Mouse (Mus musculus): ENCODE measurements around the gene Mndal. TPM values are rescaled to one million over a fixed set of nuclear protein-coding genes. Genes with fewer than 3 reads are reported as not detected.
A peak's percentile ranks its signal among the peaks of the same experiment; 100 is the strongest.
"Not testable (repeated sequence)": the region's sequence is repeated elsewhere in the genome, so short reads cannot be mapped to it uniquely, and the experiment has no call there.

Gene Mndal
- polyA plus RNA-seq, 1 experiment from 2014 or later: 1.4 TPM

DNA sequence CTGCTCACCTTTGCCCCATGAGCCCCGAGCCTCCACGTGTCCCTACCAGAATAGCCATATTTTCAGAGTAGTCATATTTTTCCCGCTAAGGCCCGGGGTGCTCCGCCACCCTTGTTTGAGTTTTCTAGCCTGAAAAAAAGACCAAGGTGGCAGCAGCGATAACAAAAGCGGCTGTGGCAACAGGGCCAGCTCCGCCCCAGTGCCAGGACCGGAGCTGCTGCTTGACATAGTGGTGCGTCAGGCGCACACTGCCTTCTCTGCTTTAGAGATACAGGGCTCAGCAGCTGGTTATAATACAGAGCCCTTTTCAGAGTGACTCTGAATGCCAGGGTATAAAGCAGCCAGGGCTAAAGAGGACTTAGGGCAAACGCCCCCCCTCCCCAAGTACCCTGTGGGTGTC, 75.8 kb downstream of the Mndal start:
- no peak for DNase-seq
- H3K4me1 ChIP-seq (ENCODE audit: insufficient read depth): no peaks in the 10 kb centered on the region
- 80% methylated on average over 12 of the region's 12 CpGs for WGBS
- H3K9ac ChIP-seq: no peak overlapping the region
- no peak overlapping the region for H3K4me3 ChIP-seq (ENCODE audit: low read depth, low read length)
- H3K27ac ChIP-seq (ENCODE audit: low read depth): no peak overlapping the region
- H3K36me3 ChIP-seq (ENCODE audit: insufficient read depth): no peaks in the 10 kb centered on the region
- H3K27me3 ChIP-seq (ENCODE audit: insufficient read depth, low read length): no peaks in the 10 kb centered on the region
- H3K9me3 ChIP-seq (ENCODE audit: low read depth, low read length): no peaks in the 10 kb centered on the region
- no peak overlapping the region for H3K4me2 ChIP-seq
- no peak for ATAC-seq (ENCODE audit: insufficient read depth)
- TF ChIP-seq CTCF (IDR thresholded peaks at IDR 0.05; ENCODE audit: low read depth): no peak

DNA sequence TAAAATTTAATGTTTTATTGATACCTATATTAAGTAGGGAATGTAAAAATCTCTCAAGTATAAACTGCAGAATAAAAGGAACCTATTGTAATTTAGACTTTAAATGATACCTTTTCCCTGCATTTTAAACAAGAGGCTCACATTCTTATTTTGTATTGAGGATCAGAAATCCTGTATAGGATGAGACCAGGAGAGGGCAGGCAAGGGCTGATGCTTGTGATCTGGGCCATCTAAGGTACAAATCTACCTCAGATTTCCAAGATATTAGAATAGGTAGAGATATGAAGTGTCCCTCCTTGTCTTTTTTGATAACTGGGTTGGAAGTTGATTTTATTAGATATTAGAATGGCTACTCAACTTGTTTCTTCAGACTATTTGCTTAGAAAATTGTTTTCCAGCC, 88.6 kb downstream of the Mndal start:
- H3K27me3 ChIP-seq (ENCODE audit: insufficient read depth, low read length); ATAC-seq (ENCODE audit: insufficient read depth); H3K4me1 ChIP-seq (ENCODE audit: insufficient read depth); H3K36me3 ChIP-seq (ENCODE audit: insufficient read depth); H3K4me3 ChIP-seq (ENCODE audit: low read depth, low read length); H3K27ac ChIP-seq (ENCODE audit: low read depth); H3K4me2 ChIP-seq; H3K9ac ChIP-seq; DNase-seq; H3K9me3 ChIP-seq (ENCODE audit: low read depth, low read length): not testable (repeated sequence)
- 0 out of 2 replicates have a peak, but pooled peaks have one; percentile 6 for TF ChIP-seq CTCF (IDR thresholded peaks at IDR 0.05; ENCODE audit: low read depth)

DNA sequence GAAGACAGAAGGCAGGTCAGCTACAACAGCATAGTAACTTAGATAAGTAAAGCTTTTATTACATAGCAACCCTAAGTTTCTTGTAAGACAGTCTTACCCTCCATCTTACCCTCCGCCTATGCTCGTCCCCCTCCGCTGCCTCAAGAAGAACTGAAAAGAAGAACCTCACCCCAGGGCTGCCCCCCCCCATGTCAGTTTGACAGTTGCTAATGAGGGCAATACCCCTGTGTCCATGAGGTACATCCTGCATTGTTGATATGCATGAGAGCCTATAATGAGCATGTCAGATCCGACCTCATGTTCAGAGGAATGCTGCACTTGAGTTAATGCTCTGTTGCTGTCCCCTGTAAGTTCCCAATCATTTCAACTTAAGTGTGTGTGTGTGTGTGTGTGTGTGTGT, 89.4 kb downstream of the Mndal start:
- H3K27ac ChIP-seq (ENCODE audit: low read depth); H3K4me3 ChIP-seq (ENCODE audit: low read depth, low read length); H3K4me1 ChIP-seq (ENCODE audit: insufficient read depth); DNase-seq; H3K9ac ChIP-seq; H3K9me3 ChIP-seq (ENCODE audit: low read depth, low read length); H3K4me2 ChIP-seq; H3K36me3 ChIP-seq (ENCODE audit: insufficient read depth); ATAC-seq (ENCODE audit: insufficient read depth); H3K27me3 ChIP-seq (ENCODE audit: insufficient read depth, low read length): not testable (repeated sequence)
- 67% methylated on average over 4 of the region's 4 CpGs for WGBS

DNA sequence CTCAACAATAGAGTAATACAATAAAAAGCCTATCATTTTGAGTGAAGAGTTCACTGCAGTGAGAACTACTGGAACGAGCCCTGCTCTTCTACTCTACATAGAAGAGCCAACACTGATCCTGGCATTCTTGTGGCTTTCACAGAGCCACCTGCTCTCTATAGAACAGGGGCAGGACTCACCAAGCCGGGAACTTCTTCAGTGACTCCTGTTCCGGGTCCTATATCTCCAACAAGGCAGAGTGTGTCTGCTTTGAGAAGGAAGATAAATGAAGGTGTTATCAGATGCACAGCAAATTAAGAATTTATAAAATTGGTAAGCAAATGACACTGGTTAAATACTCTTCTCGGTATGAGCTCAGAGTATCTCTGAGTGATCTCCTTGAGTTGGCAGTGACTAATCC, 96.1 kb downstream of the Mndal start:
- not testable (repeated sequence) for H3K9me3 ChIP-seq (ENCODE audit: low read depth, low read length); H3K27ac ChIP-seq (ENCODE audit: low read depth); DNase-seq; ATAC-seq (ENCODE audit: insufficient read depth); H3K4me1 ChIP-seq (ENCODE audit: insufficient read depth); H3K4me2 ChIP-seq; H3K27me3 ChIP-seq (ENCODE audit: insufficient read depth, low read length); H3K4me3 ChIP-seq (ENCODE audit: low read depth, low read length); H3K9ac ChIP-seq; H3K36me3 ChIP-seq (ENCODE audit: insufficient read depth)
- 64% methylated on average over 4 of the region's 4 CpGs for WGBS

DNA sequence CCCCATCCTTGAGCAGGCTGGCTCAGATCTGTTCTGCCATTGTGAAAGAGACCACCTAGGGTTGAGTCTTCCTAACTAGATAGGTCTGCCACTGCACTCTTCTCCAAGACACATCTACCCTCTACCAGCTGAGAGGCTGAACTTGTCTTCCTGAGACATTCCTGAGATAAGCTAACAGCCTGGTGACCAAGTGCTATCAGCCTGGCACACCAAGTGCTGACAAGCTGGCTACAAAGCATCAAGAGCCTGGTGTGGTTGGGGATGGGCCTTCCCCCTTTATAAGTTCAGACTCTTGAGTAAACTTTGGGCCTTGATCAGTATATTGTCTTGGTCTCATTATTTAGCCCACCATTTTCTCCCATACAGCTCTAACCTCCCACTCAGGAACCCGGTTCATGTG, 97.5 kb downstream of the Mndal start:
- H3K4me2 ChIP-seq: no peak overlapping the region
- no peaks in the 10 kb centered on the region for H3K9me3 ChIP-seq (ENCODE audit: low read depth, low read length)
- DNase-seq (no peak), ATAC-seq (ENCODE audit: insufficient read depth) (no peak)
- H3K27me3 ChIP-seq (ENCODE audit: insufficient read depth, low read length): no peaks in the 10 kb centered on the region
- no peaks in the 10 kb centered on the region for H3K4me1 ChIP-seq (ENCODE audit: insufficient read depth)
- no peak overlapping the region for H3K27ac ChIP-seq (ENCODE audit: low read depth)
- H3K9ac ChIP-seq: no peak overlapping the region
- H3K36me3 ChIP-seq (ENCODE audit: insufficient read depth): no peaks in the 10 kb centered on the region
- H3K4me3 ChIP-seq (ENCODE audit: low read depth, low read length): no peak overlapping the region
- WGBS: 76% methylated on average over 1 of the region's 1 CpGs
- TF ChIP-seq CTCF (IDR thresholded peaks at IDR 0.05; ENCODE audit: low read depth): no peak

DNA sequence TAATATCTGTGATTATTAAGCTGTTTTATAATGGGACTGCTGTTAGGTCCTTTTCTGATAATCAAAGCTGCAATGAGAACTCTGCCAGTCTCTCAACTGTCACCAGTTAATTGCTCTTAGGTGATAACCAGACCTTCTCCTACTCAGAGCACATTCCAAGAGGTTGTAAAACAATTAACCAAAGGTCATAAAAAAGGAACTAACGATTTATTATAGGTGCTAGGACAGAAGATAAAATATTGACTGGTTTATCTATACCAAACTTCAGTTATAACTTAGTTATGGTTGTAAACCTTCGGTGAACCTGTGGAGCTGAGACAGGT, 120.8 kb downstream of the Mndal start:
- H3K4me2 ChIP-seq; H3K4me3 ChIP-seq (ENCODE audit: low read depth, low read length); H3K27me3 ChIP-seq (ENCODE audit: insufficient read depth, low read length); H3K9ac ChIP-seq; H3K9me3 ChIP-seq (ENCODE audit: low read depth, low read length); DNase-seq; H3K4me1 ChIP-seq (ENCODE audit: insufficient read depth); H3K27ac ChIP-seq (ENCODE audit: low read depth); H3K36me3 ChIP-seq (ENCODE audit: insufficient read depth); ATAC-seq (ENCODE audit: insufficient read depth): not testable (repeated sequence)
- 32% methylated on average over 2 of the region's 2 CpGs for WGBS

DNA sequence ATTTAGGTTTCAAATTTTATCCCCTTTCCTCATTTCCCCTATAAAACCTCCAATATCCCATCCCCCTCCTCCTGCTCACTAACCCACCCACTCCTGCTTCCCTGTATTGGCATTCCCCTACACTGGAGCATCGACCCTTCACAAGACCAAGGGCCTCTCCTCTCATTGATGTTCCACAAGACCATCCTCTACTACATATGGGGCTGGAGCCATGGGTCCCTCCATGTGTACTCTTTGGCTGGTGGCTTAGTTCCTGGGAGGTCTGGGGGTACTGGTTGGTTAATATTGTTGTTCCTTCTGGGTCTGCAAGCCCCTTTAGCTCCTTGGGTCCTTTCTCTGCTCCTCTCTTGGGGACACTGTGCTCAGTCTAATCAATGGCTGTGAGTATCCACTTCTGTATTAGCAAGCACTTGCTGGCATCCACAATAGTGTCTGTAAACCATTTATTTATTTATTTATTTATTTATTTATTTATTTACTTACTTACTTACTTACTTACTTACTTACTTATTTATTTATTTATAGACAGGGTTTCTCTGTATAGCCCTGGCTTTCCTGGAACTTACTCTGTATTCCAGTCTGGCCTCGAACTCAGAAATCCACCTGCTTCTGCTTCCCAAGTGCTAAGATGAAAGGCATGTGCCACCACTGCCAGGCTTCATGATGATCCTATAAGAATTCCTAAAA, 121.4 kb downstream of the Mndal start:
- 72% methylated on average over 2 of the region's 2 CpGs for WGBS
- not testable (repeated sequence) for DNase-seq; H3K9me3 ChIP-seq (ENCODE audit: low read depth, low read length); ATAC-seq (ENCODE audit: insufficient read depth); H3K27ac ChIP-seq (ENCODE audit: low read depth); H3K27me3 ChIP-seq (ENCODE audit: insufficient read depth, low read length); H3K4me1 ChIP-seq (ENCODE audit: insufficient read depth); H3K4me3 ChIP-seq (ENCODE audit: low read depth, low read length); H3K4me2 ChIP-seq; H3K9ac ChIP-seq; H3K36me3 ChIP-seq (ENCODE audit: insufficient read depth)

DNA sequence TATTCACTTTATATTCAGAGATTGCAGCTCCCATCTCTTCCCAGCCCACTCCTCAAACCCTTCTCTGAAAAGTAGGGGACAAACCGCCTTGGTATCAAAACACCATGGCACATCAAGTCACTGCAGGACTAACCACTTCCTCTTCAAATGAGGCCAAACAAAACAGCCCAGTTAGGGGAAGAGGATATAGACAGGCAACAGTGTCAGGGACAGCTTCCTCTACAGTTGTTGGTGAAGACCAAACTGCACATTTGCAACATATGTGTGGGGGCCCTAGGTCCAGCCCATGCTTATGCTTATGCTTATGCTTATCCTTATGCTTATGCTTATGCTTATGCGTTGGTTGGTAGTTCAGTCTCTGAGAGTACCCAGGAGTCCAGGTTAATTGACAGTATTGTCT, 133.0 kb downstream of the Mndal start:
- not testable (repeated sequence) for H3K27me3 ChIP-seq (ENCODE audit: insufficient read depth, low read length); H3K4me3 ChIP-seq (ENCODE audit: low read depth, low read length); H3K9ac ChIP-seq; H3K27ac ChIP-seq (ENCODE audit: low read depth); H3K36me3 ChIP-seq (ENCODE audit: insufficient read depth); DNase-seq; H3K9me3 ChIP-seq (ENCODE audit: low read depth, low read length); H3K4me2 ChIP-seq; H3K4me1 ChIP-seq (ENCODE audit: insufficient read depth); ATAC-seq (ENCODE audit: insufficient read depth)
- 70% methylated on average over 2 of the region's 2 CpGs for WGBS

DNA sequence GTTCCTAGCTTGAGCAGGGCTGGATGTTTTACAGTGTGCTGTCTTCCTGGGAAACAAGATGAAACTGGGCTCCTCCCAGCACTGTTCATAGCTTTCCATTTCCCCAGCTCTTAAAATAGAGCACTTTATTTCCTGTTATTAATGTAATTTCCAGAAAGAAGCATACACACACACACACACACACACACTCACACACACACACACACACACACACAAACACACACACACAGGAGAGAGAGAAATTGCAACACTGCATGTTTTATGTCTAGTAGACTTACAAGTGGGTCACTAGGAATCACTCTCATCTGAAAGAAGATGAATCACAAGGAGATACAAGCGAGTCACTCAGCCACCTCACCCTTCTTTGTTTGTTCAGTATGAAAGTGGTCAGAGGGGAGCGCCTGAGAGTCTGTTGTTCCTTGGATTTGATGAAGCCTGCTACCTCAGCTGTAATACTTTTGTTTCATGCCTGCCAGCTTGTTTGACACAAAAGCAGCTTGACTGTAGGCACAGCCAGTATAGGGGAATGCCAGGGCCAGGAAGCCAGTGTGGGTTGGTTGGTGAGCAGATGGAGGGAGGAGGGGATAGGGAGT, 139.5 kb downstream of the Mndal start:
- not testable (repeated sequence) for H3K9ac ChIP-seq; H3K9me3 ChIP-seq (ENCODE audit: low read depth, low read length); H3K27ac ChIP-seq (ENCODE audit: low read depth); H3K4me1 ChIP-seq (ENCODE audit: insufficient read depth); H3K4me3 ChIP-seq (ENCODE audit: low read depth, low read length); ATAC-seq (ENCODE audit: insufficient read depth); H3K36me3 ChIP-seq (ENCODE audit: insufficient read depth); H3K4me2 ChIP-seq; H3K27me3 ChIP-seq (ENCODE audit: insufficient read depth, low read length); DNase-seq
- WGBS: 49% methylated on average over 2 of the region's 2 CpGs

DNA sequence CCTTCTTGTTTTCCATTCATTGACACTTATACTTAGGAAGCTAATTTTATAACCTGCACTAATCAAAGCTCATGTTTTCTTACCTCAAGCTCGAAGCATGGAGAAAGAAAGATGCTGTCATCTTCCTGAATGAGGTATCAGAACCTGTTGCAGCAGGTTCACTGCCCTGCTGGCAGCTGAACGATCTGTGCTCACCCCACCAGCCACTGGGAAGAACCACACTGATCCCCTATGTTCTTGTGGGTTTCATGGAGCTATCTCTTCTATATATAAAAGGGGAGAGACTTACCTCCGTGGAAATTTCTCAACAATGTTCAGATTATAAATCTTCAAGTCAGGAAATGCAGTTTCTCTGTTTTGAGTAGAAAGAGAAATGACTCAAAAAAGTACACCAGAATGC, 140.1 kb downstream of the Mndal start:
- not testable (repeated sequence) for H3K9me3 ChIP-seq (ENCODE audit: low read depth, low read length); DNase-seq; H3K9ac ChIP-seq; H3K36me3 ChIP-seq (ENCODE audit: insufficient read depth); H3K27ac ChIP-seq (ENCODE audit: low read depth); ATAC-seq (ENCODE audit: insufficient read depth); H3K4me1 ChIP-seq (ENCODE audit: insufficient read depth); H3K4me2 ChIP-seq; H3K27me3 ChIP-seq (ENCODE audit: insufficient read depth, low read length); H3K4me3 ChIP-seq (ENCODE audit: low read depth, low read length)
- WGBS: 64% methylated on average over 3 of the region's 3 CpGs

DNA sequence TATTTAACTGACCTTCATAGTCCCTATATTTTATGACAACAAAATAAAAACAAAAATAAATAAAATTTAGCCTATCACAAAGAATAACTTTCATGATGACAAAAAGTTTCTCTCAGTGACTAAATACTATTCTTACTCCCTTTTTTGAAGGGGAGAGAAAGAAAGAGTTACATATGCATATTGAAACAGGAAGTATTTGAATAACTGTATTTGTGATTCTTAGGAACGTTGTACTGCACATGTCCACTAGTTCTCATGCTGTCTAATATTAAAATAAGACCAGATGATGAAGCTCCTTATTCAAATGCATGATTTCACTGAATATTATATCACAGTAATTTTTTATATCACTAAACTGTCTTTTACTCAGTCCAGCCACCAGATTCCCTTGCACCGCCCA, 140.5 kb downstream of the Mndal start:
- not testable (repeated sequence) for H3K27me3 ChIP-seq (ENCODE audit: insufficient read depth, low read length); DNase-seq; H3K36me3 ChIP-seq (ENCODE audit: insufficient read depth); H3K9me3 ChIP-seq (ENCODE audit: low read depth, low read length); H3K27ac ChIP-seq (ENCODE audit: low read depth); ATAC-seq (ENCODE audit: insufficient read depth); H3K4me3 ChIP-seq (ENCODE audit: low read depth, low read length); H3K9ac ChIP-seq; H3K4me1 ChIP-seq (ENCODE audit: insufficient read depth); H3K4me2 ChIP-seq
- WGBS: 86% methylated on average over 2 of the region's 2 CpGs
